Mouse (Mus musculus) ES-Bruce4 (cell line): ENCODE data around the gene Adk. TPM values are rescaled to one million over a fixed set of nuclear protein-coding genes. Genes with fewer than 3 reads are reported as not detected.

Experiments
- H3K27ac ChIP-seq: 2 replicates; pipeline ENCODE4 v1.5.1; 2012; ENCODE audit warnings: low read length, inconsistent platforms; ENCODE audit not compliant: insufficient read depth
- H3K27me3 ChIP-seq: 2 replicates; pipeline ENCODE4 v1.6.1; 2012; ENCODE audit warnings: mild to moderate bottlenecking, low read length, inconsistent platforms; ENCODE audit not compliant: control insufficient read depth, poor library complexity, insufficient read depth, severe bottlenecking
- H3K36me3 ChIP-seq: 2 replicates; pipeline ENCODE4 v1.6.1; 2012; ENCODE audit warnings: inconsistent platforms, mild to moderate bottlenecking, low read length, moderate library complexity; ENCODE audit not compliant: control insufficient read depth, poor library complexity, insufficient read depth, severe bottlenecking
- H3K4me1 ChIP-seq: one replicate; pipeline ENCODE4 v1.8.1; 2011; ENCODE audit warnings: low read length; ENCODE audit not compliant: control insufficient read depth, insufficient read depth
- H3K4me3 ChIP-seq: 2 replicates; pipeline ENCODE4 v1.5.1; 2011; ENCODE audit warnings: low read depth, mild to moderate bottlenecking, low read length
- H3K9ac ChIP-seq: 2 replicates; pipeline ENCODE4 v1.6.1; 2012; ENCODE audit warnings: low read depth, mild to moderate bottlenecking, inconsistent platforms; ENCODE audit not compliant: poor library complexity, severe bottlenecking
- H3K9me3 ChIP-seq: replicated peaks from 2 replicates; pipeline ENCODE4 v1.6.1; 2012; ENCODE audit warnings: mild to moderate bottlenecking, low read length, inconsistent platforms; ENCODE audit not compliant: control insufficient read depth, poor library complexity, insufficient read depth, severe bottlenecking
- CTCF ChIP-seq: IDR thresholded peaks from one replicate; pipeline ENCODE4 v1.8.1; 2011; ENCODE audit warnings: low read depth, low read length
- EP300 ChIP-seq: IDR thresholded peaks from 2 replicates; pipeline ENCODE4 v1.6.1; 2011; ENCODE audit warnings: low read depth, low read length; ENCODE audit not compliant: insufficient read depth
- POLR2A ChIP-seq: IDR thresholded peaks from one replicate; pipeline ENCODE4 v1.8.1; 2011; ENCODE audit warnings: low read length; ENCODE audit not compliant: insufficient read depth
- polyA plus RNA-seq: library from polyadenylated mRNA; stranded (reverse); fragments of >200 nt; gene quantifications from 2 replicates; pipeline ENCODE4 v1.2.4, GENCODE M21; 2011; ENCODE audit warnings: low read depth; ENCODE audit not compliant: missing spikeins, insufficient read depth, insufficient read length

The Adk gene
- polyA plus RNA-seq, 1 experiment = 110 TPM

GRCm38 (mm10) chr14:21223456-21223855 is 171.1 kb downstream of the Adk start:
- TF ChIP-seq CTCF (no peak), POLR2A (no peak), EP300 (no peak)
- Histone ChIP-seq H3K4me1 (no peaks in the 10 kb centered on the region), H3K27me3 (no peaks in the 10 kb centered on the region), H3K36me3 (no peaks in the 10 kb centered on the region), H3K4me3 (no peak overlapping the region), H3K9ac (no peak overlapping the region), H3K27ac (no peak overlapping the region), H3K9me3 (no peaks in the 10 kb centered on the region)

- Histone ChIP-seq H3K4me1 (no peaks in the 10 kb centered on the region), H3K27me3 (no peaks in the 10 kb centered on the region), H3K36me3 (no peaks in the 10 kb centered on the region), H3K9me3 (no peaks in the 10 kb centered on the region), H3K9ac (no peak overlapping the region), H3K27ac (no peak overlapping the region), H3K4me3 (no peak overlapping the region)
- no peak for TF ChIP-seq EP300
- no peak for TF ChIP-seq CTCF
- TF ChIP-seq POLR2A = no peak
These were observed 171.7 kb downstream of the Adk start for GRCm38 (mm10) chr14:21223971-21224635.

- H3K36me3 ChIP-seq = no peaks in the 10 kb centered on the region; the same call in 1 of the 2 replicates
- TF ChIP-seq CTCF = no peak
- no peak for TF ChIP-seq POLR2A
- TF ChIP-seq EP300 = no peak
- no peak overlapping the region for H3K27ac ChIP-seq
These were observed 184.7 kb downstream of the Adk start for GRCm38 (mm10) chr14:21237051-21237450.

GRCm38 (mm10) chr14:21241105-21241504 is 188.7 kb downstream of the Adk start:
- Histone ChIP-seq H3K27me3 (no peaks in the 10 kb centered on the region), H3K9ac (no peak overlapping the region), H3K4me1 (no peaks in the 10 kb centered on the region), H3K9me3 (no peaks in the 10 kb centered on the region), H3K36me3 (no peaks in the 10 kb centered on the region; the same call in 1 of the 2 replicates), H3K27ac (no peak overlapping the region), H3K4me3 (no peak overlapping the region)
- TF ChIP-seq EP300 = no peak
- no peak for TF ChIP-seq POLR2A
- no peak for TF ChIP-seq CTCF

More at GRCm38 (mm10) chr14:21237051-21237450, 184.7 kb downstream of the Adk start:
- no peak overlapping the region for H3K9ac ChIP-seq
- H3K27me3 ChIP-seq = no peaks in the 10 kb centered on the region
- no peaks in the 10 kb centered on the region for H3K9me3 ChIP-seq
- no peaks in the 10 kb centered on the region for H3K4me1 ChIP-seq
- no peak overlapping the region for H3K4me3 ChIP-seq

GRCm38 (mm10) chr14:21251386-21251785 is 199.0 kb downstream of the Adk start:
- no peaks in the 10 kb centered on the region for H3K9me3 ChIP-seq
- no peak overlapping the region for H3K4me3 ChIP-seq
- H3K27ac ChIP-seq = no peak overlapping the region
- H3K27me3 ChIP-seq = no peaks in the 10 kb centered on the region
- H3K4me1 ChIP-seq = no peaks in the 10 kb centered on the region
- no peaks in the 10 kb centered on the region for H3K36me3 ChIP-seq
- TF ChIP-seq POLR2A (no peak), EP300 (no peak), CTCF (no peak)
- H3K9ac ChIP-seq = no peak overlapping the region

GRCm38 (mm10) chr14:21252326-21252886 is 200.0 kb downstream of the Adk start:
- no peaks in the 10 kb centered on the region for H3K27me3 ChIP-seq
- no peaks in the 10 kb centered on the region for H3K4me1 ChIP-seq
- H3K9me3 ChIP-seq = no peaks in the 10 kb centered on the region
- no peak overlapping the region for H3K4me3 ChIP-seq
- TF ChIP-seq EP300 (no peak), POLR2A (no peak), CTCF (no peak)
- no peaks in the 10 kb centered on the region for H3K36me3 ChIP-seq
- H3K9ac ChIP-seq = no peak overlapping the region
- no peak overlapping the region for H3K27ac ChIP-seq
